Mouse (Mus musculus) embryonic facial prominence, embryonic 12.5 days (tissue): Measurements from ENCODE around the gene Zfp579. TPM values are rescaled to one million over a fixed set of nuclear protein-coding genes. Genes with fewer than 3 reads are reported as not detected.

Experiments
- ATAC-seq: fragments of 200-750 bp; cut with Nextera tagmentation; 2 replicates; pipeline ENCODE4 v1.8.0; 2017; ENCODE audit not compliant: insufficient number of reproducible peaks, insufficient read depth, low FRiP score, low TSS enrichment
- H3K27ac ChIP-seq: fragments of 300-500 bp; sonication (generic); 2 replicates; pipeline ENCODE4 v1.5.1; 2016; ENCODE audit warnings: mild to moderate bottlenecking
- H3K27me3 ChIP-seq: fragments of 300-500 bp; sonication (generic); 2 replicates; pipeline ENCODE4 v1.6.1; 2016; ENCODE audit warnings: mild to moderate bottlenecking, moderate library complexity
- H3K36me3 ChIP-seq: fragments of 300-500 bp; sonication (generic); 2 replicates; pipeline ENCODE4 v1.6.1; 2016; ENCODE audit warnings: mild to moderate bottlenecking
- H3K4me1 ChIP-seq: fragments of 300-500 bp; sonication (generic); 2 replicates; pipeline ENCODE4 v1.6.1; 2016
- H3K4me2 ChIP-seq: fragments of 300-500 bp; sonication (generic); replicated peaks from 2 replicates; pipeline ENCODE4 v1.6.1; 2016; ENCODE audit warnings: mild to moderate bottlenecking, moderate library complexity
- H3K4me3 ChIP-seq: fragments of 300-500 bp; sonication (generic); 2 replicates; pipeline ENCODE4 v1.5.1; 2016; ENCODE audit warnings: mild to moderate bottlenecking
- H3K9ac ChIP-seq: fragments of 300-500 bp; sonication (generic); 2 replicates; pipeline ENCODE4 v1.6.1; 2016; ENCODE audit warnings: mild to moderate bottlenecking, moderate library complexity
- H3K9me3 ChIP-seq: fragments of 300-500 bp; sonication (generic); 2 replicates; pipeline ENCODE4 v1.6.1; 2016; ENCODE audit warnings: mild to moderate bottlenecking, moderate library complexity
- WGBS: fragments of 180-500 bp; shearing (Covaris S2); methylation state at CpG from one replicate; pipeline ENCODE4 v1.1.7; 2016; 5-methylcytosine and 5-hydroxymethylcytosine counted together
- polyA plus RNA-seq: library from polyadenylated mRNA; unstranded; fragments of >200 nt; fragmentation: Nextera tagmentation; extraction: Ambion mirVana; gene quantifications from 2 replicates; pipeline ENCODE4 v1.2.1, GENCODE M21; 2016

The Zfp579 gene
- polyA plus RNA-seq, 1 experiment from 2014 or later: 43.3 TPM

DNA sequence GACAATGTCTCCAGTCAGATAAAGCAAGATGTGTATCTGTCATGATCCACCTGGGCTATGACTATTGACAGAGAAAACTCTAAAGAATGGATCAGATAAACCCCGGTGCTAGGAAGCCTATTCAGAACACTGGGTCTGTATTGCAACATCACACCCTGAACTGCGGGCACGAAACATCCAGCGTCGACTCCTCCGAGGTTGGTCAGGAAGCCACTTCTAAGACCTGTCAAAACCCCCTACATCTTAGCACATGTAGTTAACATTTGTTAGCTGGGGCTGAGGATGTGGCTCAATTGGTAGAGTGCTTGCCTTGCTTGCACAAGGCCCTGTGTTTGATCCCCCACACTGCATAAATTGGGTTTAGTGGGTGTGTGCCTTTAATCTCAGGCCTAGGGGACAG, 47.6 kb downstream of the Zfp579 start:
- WGBS: 77% methylated on average over 6 of the region's 6 CpGs
- H3K9ac ChIP-seq: no peak overlapping the region

DNA sequence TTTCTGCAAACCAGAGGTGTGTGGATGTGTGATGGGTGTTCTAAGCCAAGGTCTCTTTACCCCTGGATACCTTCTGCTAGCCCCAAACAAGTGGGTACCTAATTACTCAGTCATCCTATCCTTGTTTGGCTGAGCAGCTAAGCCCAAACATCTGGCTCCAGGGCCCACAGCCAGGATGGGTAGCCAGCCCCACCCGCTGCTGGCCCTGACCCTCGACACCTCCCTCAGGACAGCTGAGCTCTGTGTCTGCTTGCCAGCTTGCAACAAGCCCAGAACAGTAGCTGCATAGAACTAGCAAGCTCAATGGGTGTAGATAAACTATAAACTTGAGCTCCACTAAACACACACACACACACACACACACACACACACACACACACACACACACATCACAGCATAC, 48.1 kb downstream of the Zfp579 start:
- Histone ChIP-seq H3K27me3 (no peaks in the 10 kb centered on the region), H3K9ac (no peak overlapping the region), H3K4me1 (peaks cover 3% of the 10 kb centered on the region; the same call in 1 of the 2 replicates), H3K27ac (no peak overlapping the region), H3K36me3 (no peaks in the 10 kb centered on the region), H3K9me3 (no peaks in the 10 kb centered on the region), H3K4me3 (no peak overlapping the region), H3K4me2 (no peak overlapping the region)
- ATAC-seq: no peak
- 15% methylated on average over 2 of the region's 2 CpGs for WGBS

More for the DNA sequence above, 47.6 kb downstream of the Zfp579 start:
- no peak overlapping the region for H3K4me2 ChIP-seq
- H3K27ac ChIP-seq: no peak overlapping the region
- H3K9me3 ChIP-seq: no peaks in the 10 kb centered on the region
- no peak overlapping the region for H3K4me3 ChIP-seq
- no peaks in the 10 kb centered on the region for H3K36me3 ChIP-seq
- H3K4me1 ChIP-seq: peaks cover 3% of the 10 kb centered on the region; the same call in 1 of the 2 replicates
- ATAC-seq: no peak
- no peaks in the 10 kb centered on the region for H3K27me3 ChIP-seq

DNA sequence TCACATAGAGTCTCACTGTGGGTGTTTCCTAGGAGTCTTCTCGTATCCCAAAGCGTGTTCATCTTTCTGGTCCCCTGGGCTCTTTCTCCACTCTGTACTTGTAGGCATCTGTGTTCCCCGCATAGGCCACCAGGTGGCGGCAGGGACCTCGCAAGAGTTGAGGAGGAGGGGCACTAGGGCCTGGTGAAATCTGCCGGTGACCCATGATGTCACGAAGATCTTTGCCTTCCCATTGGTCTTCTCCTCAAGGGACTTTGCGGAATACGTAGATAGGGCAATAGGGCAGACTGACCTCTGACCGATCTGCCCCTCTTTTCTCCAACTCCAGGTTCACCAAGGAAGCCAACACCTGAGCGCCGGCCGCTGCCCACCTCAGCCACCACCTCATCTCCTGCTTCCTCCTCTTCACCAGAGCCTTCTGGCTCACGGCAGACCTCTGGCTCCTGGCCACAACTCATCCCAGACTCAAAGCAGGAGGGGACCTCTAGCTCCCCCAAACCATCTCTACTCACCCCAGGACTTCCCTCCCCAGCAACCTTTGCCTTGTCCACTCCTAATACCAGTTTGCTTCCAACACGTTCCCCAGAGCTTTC, 52.6 kb downstream of the Zfp579 start:
- no peak overlapping the region for H3K27ac ChIP-seq
- H3K9ac ChIP-seq: 0 out of 2 replicates have a peak overlapping the region, but pooled peaks have one; percentile 19
- peak overlapping the region; percentile 23 for H3K4me3 ChIP-seq
- no peaks in the 10 kb centered on the region for H3K9me3 ChIP-seq
- H3K4me2 ChIP-seq: peak overlapping the region; percentile 39
- no peak for ATAC-seq
- whole genome bisulfite sequencing: 22% methylated on average over 15 of the region's 15 CpGs
- H3K36me3 ChIP-seq: no peaks in the 10 kb centered on the region
- H3K27me3 ChIP-seq: no peaks in the 10 kb centered on the region
- H3K4me1 ChIP-seq: peaks cover 3% of the 10 kb centered on the region; the same call in 1 of the 2 replicates

DNA sequence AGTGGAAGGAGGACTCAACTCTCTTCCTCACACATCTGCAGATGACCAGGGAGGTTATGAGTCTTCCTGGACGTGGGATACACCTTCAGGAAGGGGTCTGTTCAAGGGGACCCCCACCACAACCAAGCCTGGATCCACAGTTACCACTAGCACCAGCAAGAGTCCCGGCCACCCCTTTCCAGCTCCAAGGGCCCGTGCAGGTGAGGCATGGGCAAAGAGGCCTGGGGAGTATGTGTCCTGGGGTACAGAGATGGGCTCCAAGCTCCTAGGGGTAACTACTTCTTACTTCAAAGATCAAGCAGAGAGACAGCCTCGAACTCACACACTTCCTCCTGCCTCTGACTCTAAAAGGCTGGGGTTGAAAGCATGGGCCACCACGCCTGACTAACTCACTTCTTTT, 53.3 kb downstream of the Zfp579 start:
- no peak for ATAC-seq
- Histone ChIP-seq H3K4me3 (no peak overlapping the region), H3K27me3 (no peaks in the 10 kb centered on the region), H3K36me3 (no peaks in the 10 kb centered on the region), H3K9ac (no peak overlapping the region), H3K4me1 (peaks cover 1% of the 10 kb centered on the region; the same call in 1 of the 2 replicates), H3K27ac (no peak overlapping the region), H3K4me2 (no peak overlapping the region), H3K9me3 (no peaks in the 10 kb centered on the region)
- WGBS: 58% methylated on average over 5 of the region's 5 CpGs

DNA sequence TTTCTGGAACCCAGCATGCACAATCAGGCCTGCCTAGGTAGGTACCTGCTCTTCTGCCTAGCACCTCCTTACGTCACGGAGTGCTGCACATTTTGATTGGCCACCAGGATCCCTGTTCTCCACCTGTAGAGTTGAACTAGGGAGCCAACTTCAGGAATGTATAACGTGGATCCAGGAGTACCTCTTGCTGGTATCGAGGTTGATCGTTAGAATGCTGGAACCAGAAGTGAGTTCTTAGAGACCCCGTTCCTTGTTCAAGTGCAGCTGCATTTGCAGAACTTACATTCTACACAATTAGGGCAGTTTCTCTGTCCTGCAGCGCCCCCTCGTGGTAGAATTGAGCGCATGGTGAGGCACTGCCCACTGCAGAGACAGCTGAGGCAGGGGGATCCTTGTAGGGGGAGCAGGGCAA, 55.9 kb downstream of the Zfp579 start:
- no peak for ATAC-seq
- no peak overlapping the region for H3K4me3 ChIP-seq
- WGBS: 22% methylated on average over 9 of the region's 9 CpGs
- H3K9me3 ChIP-seq: no peaks in the 10 kb centered on the region
- H3K4me2 ChIP-seq: no peak overlapping the region
- no peak overlapping the region for H3K27ac ChIP-seq
- H3K27me3 ChIP-seq: no peaks in the 10 kb centered on the region
- no peaks in the 10 kb centered on the region for H3K4me1 ChIP-seq
- no peak overlapping the region for H3K9ac ChIP-seq
- H3K36me3 ChIP-seq: no peaks in the 10 kb centered on the region

DNA sequence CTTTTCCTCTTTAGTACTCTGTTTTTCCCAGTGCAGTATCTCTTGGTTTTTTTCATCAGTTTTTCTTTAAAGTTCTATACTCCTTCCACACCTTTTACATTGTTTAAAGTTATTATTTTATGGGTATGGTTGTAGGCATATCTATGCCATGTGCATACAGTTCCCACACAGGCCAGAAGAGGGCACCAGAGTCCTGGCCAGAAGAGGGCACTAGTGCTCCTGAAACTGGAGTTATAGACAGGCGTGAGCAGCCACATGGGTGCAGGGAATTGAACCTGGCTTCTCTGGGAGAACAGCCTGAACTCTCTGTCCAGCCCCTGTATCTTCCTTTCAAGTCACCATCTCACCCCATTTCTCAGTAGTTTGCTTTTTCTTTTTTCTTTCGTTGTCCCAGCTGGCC, 57.5 kb downstream of the Zfp579 start:
- no peak for ATAC-seq
- H3K4me1 ChIP-seq: no peaks in the 10 kb centered on the region
- H3K36me3 ChIP-seq: no peaks in the 10 kb centered on the region
- H3K9me3 ChIP-seq: peaks cover 7% of the 10 kb centered on the region; the same call in 1 of the 2 replicates
- H3K4me3 ChIP-seq: no peak overlapping the region
- WGBS: 38% methylated on average over 2 of the region's 2 CpGs
- H3K4me2 ChIP-seq: no peak overlapping the region
- H3K9ac ChIP-seq: no peak overlapping the region
- no peak overlapping the region for H3K27ac ChIP-seq
- no peaks in the 10 kb centered on the region for H3K27me3 ChIP-seq

DNA sequence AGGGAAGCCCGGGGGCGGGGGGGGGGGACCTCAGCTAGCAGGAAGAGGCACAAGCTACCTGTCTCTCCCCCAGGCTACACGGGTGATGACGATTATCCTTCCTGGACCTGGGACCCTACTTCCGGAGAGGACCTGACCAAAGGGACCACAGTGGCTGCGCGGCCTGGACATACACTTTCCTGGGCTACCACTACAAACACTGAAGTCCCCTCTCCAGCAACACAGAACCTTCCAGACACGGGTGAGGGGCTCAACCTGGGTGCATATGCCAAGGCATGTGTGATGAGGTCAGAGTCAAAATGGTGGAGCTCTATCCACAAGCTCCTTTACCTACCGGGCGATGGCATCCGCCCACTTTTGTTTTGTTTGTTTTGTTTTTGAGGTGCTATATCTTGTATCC, 58.6 kb downstream of the Zfp579 start:
- H3K27ac ChIP-seq: no peak overlapping the region
- no peak overlapping the region for H3K4me3 ChIP-seq
- H3K27me3 ChIP-seq: no peaks in the 10 kb centered on the region
- H3K9ac ChIP-seq: no peak overlapping the region
- H3K4me1 ChIP-seq: no peaks in the 10 kb centered on the region
- H3K4me2 ChIP-seq: no peak overlapping the region
- ATAC-seq: no peak
- WGBS: 71% methylated on average over 10 of the region's 11 CpGs
- H3K36me3 ChIP-seq: no peaks in the 10 kb centered on the region
- H3K9me3 ChIP-seq: peaks cover 7% of the 10 kb centered on the region; the same call in 1 of the 2 replicates

DNA sequence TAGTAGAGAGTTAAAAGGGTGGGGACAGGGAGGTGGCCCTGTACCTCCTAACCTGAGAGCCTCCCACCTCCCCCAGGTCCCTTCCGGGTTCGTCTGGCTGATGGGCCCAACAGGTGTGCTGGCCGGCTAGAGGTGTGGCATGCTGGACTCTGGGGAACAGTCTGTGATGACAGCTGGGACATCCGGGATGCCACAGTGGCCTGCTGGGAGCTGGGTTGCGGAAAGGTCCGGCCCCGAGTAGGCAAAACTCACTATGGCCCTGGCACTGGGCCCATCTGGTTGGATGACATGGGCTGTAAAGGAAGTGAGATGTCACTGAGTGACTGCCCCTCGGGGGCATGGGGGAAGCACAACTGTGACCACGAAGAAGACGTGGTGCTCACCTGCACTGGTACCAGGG, 59.1 kb downstream of the Zfp579 start:
- no peak for ATAC-seq
- H3K36me3 ChIP-seq: no peaks in the 10 kb centered on the region

DNA sequence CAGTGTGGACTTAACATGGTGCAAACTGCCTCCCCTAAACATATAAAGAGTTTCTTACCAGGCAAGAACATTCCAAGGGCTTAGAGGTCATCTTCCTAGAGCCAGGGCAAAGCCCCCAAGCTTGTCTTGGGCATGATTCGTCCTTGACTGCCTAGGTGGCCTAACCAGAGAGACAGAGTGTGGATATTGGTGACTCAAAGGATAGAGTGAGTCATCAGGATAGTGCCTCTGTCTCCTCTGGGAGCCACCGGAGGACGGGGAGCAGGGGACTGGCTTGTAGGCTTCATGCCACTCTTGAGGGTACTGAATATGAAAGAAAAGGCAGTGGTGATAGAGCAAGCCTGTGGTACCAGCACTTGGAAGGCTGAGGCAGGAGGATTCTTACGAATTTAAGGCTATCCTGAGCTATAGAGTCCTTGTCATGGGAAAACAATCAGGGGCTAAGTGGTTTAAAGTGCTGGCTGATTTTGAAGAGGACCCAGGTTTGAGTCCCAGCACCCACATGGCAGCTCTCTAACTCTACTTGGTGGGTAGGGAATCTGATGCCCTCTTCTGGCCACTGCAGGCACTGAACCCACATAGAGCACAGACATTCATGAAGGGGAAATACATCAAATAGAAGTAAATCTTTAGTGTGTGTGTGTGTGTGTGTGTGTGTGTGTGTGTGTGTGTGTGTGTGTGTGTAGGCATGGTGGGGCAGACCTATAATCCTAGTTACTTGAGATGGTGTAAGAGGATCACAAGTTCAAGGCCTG, 61.6 kb downstream of the Zfp579 start:
- H3K27me3 ChIP-seq: no peaks in the 10 kb centered on the region
- ATAC-seq: no peak
- peaks cover 7% of the 10 kb centered on the region; the same call in 1 of the 2 replicates for H3K9me3 ChIP-seq
- no peak overlapping the region for H3K4me3 ChIP-seq
- no peak overlapping the region for H3K9ac ChIP-seq
- no peak overlapping the region for H3K27ac ChIP-seq
- H3K4me2 ChIP-seq: no peak overlapping the region
- no peaks in the 10 kb centered on the region for H3K36me3 ChIP-seq
- 79% methylated on average over 4 of the region's 4 CpGs for WGBS
- H3K4me1 ChIP-seq: no peaks in the 10 kb centered on the region

More for the DNA sequence above, 59.1 kb downstream of the Zfp579 start:
- H3K4me3 ChIP-seq: no peak overlapping the region
- H3K27ac ChIP-seq: no peak overlapping the region
- H3K9me3 ChIP-seq: peaks cover 7% of the 10 kb centered on the region; the same call in 1 of the 2 replicates
- H3K4me1 ChIP-seq: no peaks in the 10 kb centered on the region
- 75% methylated on average over 10 of the region's 10 CpGs for WGBS
- H3K27me3 ChIP-seq: no peaks in the 10 kb centered on the region
- H3K9ac ChIP-seq: no peak overlapping the region
- H3K4me2 ChIP-seq: no peak overlapping the region

Other genes starting within 250 kb of the Zfp579 start
- gene Cox6b2, start 243.1 kb downstream of the Zfp579 start, polyA plus RNA-seq: 66.1 and 67.8 TPM in 2 replicates
- not detected in 2 replicates for gene Fam71e2, start 224.9 kb downstream of the Zfp579 start, polyA plus RNA-seq
- gene Il11, start 213.3 kb downstream of the Zfp579 start, polyA plus RNA-seq: 0.10 TPM in 1 of 2 replicates, not detected in the other
- gene Tmem190, start 213.2 kb downstream of the Zfp579 start, polyA plus RNA-seq: not detected in 2 replicates
- 5.8 and 6.2 TPM in 2 replicates for gene Tmem238, start 206.5 kb downstream of the Zfp579 start, polyA plus RNA-seq
- 388 and 404 TPM in 2 replicates for gene Rpl28, start 203.3 kb downstream of the Zfp579 start, polyA plus RNA-seq
- 422 and 452 TPM in 2 replicates for gene Ube2s, start 183.6 kb downstream of the Zfp579 start, polyA plus RNA-seq
- 0.48 and 0.52 TPM in 2 replicates for gene Shisa7, start 151.5 kb downstream of the Zfp579 start, polyA plus RNA-seq
- gene Isoc2b, start 125.9 kb downstream of the Zfp579 start, polyA plus RNA-seq: 4.1 and 4.4 TPM in 2 replicates
- 0.74 and 0.93 TPM in 2 replicates for gene Isoc2a, start 119.0 kb downstream of the Zfp579 start, polyA plus RNA-seq
- gene Gm36210, start 89.6 kb downstream of the Zfp579 start, polyA plus RNA-seq: not detected in 2 replicates
- 4.0 and 4.3 TPM in 2 replicates for gene Zfp628, start 80.9 kb downstream of the Zfp579 start, polyA plus RNA-seq
- 5.4 and 7.7 TPM in 2 replicates for gene Nat14, start 74.1 kb downstream of the Zfp579 start, polyA plus RNA-seq
- gene Ssc5d, start 70.4 kb downstream of the Zfp579 start, polyA plus RNA-seq: 1.5 and 1.6 TPM in 2 replicates
- 0.20 and 0.32 TPM in 2 replicates for gene Sbk2, start 31.8 kb downstream of the Zfp579 start, polyA plus RNA-seq
- gene Sbk3, start 25.0 kb downstream of the Zfp579 start, polyA plus RNA-seq: 0.06 TPM in 1 of 2 replicates, not detected in the other
- 9.3 and 10.6 TPM in 2 replicates for gene Zfp524, start 18.3 kb upstream of the Zfp579 start, polyA plus RNA-seq
- gene Fiz1, start 18.5 kb upstream of the Zfp579 start, polyA plus RNA-seq: 58.9 and 59.3 TPM in 2 replicates
- not detected in 2 replicates for gene Gm44973, start 19.3 kb upstream of the Zfp579 start, polyA plus RNA-seq
- 8.2 TPM in 2 replicates for gene Zfp865, start 24.2 kb upstream of the Zfp579 start, polyA plus RNA-seq
- gene Ccdc106, start 24.4 kb upstream of the Zfp579 start, polyA plus RNA-seq: 35.5 and 38.4 TPM in 2 replicates
- not detected in 2 replicates for gene 4632433K11Rik, start 38.0 kb upstream of the Zfp579 start, polyA plus RNA-seq
- 5.4 and 5.7 TPM in 2 replicates for gene Zfp784, start 42.3 kb upstream of the Zfp579 start, polyA plus RNA-seq
- 36.4 and 41.8 TPM in 2 replicates for gene Zfp580, start 55.4 kb upstream of the Zfp579 start, polyA plus RNA-seq
- 159 and 161 TPM in 2 replicates for gene U2af2, start 66.0 kb upstream of the Zfp579 start, polyA plus RNA-seq
- gene Epn1, start 84.1 kb upstream of the Zfp579 start, polyA plus RNA-seq: 66.0 and 67.2 TPM in 2 replicates
- not detected in 2 replicates for gene Rfpl4, start 120.8 kb upstream of the Zfp579 start, polyA plus RNA-seq
- gene Rasl2-9, start 129.8 kb upstream of the Zfp579 start, polyA plus RNA-seq: 0.22 and 0.27 TPM in 2 replicates
- gene Vmn1r55, start 153.5 kb upstream of the Zfp579 start, polyA plus RNA-seq: not detected in 2 replicates
- not detected in 2 replicates for gene Vmn1r56, start 200.6 kb upstream of the Zfp579 start, polyA plus RNA-seq
- not detected in 2 replicates for gene Vmn1r57, start 222.3 kb upstream of the Zfp579 start, polyA plus RNA-seq